Mouse (Mus musculus) G1E (cell line): ENCODE measurements at regions not wholly inside any gene's neighbourhood (a gene's known extent, or its start where the extent isn't known, plus 50 kb on each side); places are given as distances from the start of the nearest gene placed in this dataset.

Experiments used
- CTCF ChIP-seq: IDR thresholded peaks from 2 replicates; pipeline ENCODE4 v1.5.1; 2012; ENCODE audit warnings: low read depth, low read length, inconsistent platforms, mixed read lengths
- GATA1 ChIP-seq: IDR thresholded peaks from 2 replicates; pipeline ENCODE4 v1.6.1; 2012; ENCODE audit warnings: borderline replicate concordance, low read length, inconsistent platforms, mixed read lengths
- POLR2AphosphoS5 ChIP-seq: IDR thresholded peaks from 2 replicates; pipeline ENCODE4 v1.6.1; 2012; ENCODE audit warnings: low read depth, low read length, inconsistent platforms; ENCODE audit not compliant: insufficient replicate concordance
- TAL1 ChIP-seq: conservative IDR thresholded peaks from 2 replicates; pipeline ENCODE4 v1.6.1; 2012; ENCODE audit warnings: low read depth, low read length, inconsistent platforms, mixed read lengths

DNA sequence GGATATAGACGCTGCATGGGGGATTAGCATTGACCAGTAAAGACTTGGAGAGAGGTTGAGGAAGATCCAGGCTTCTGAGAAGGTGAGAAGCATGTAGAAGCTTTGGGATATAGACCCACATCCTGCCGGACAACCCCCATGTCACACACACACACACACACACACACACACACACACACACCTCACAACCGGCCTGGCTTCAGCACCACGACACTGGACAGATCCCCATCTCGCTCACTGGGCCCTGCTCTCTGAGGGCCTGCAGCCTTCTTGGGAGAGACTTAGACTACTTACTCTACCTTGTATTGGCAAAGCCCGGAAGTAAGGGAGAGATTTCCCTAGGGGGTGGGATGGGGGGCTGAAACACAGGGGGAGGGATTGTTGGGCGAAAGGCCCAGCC is 51.5 kb upstream of the A430005L14Rik start:
- TF ChIP-seq CTCF (no peak), POLR2AphosphoS5 (no peak), GATA1 (no peak), TAL1 (no peak)
